Mouse (Mus musculus) heart, embryonic 10.5 days (tissue): ENCODE results near the gene Clmn. TPM values are rescaled to one million over a fixed set of nuclear protein-coding genes. Genes with fewer than 3 reads are reported as not detected.

Source experiments
- DNase-seq: peaks from one replicate; pipeline ENCODE4 v3.0.0-alpha.2; 2017; ENCODE audit warnings: low spot score
- H3K27ac ChIP-seq: fragments of 300-500 bp; sonication (generic); 2 replicates; pipeline ENCODE4 v1.5.1; 2016; ENCODE audit warnings: mild to moderate bottlenecking
- H3K27me3 ChIP-seq: fragments of 300-500 bp; sonication (generic); 2 replicates; pipeline ENCODE4 v1.6.1; 2016; ENCODE audit warnings: mild to moderate bottlenecking; ENCODE audit not compliant: poor library complexity, insufficient read depth, severe bottlenecking
- H3K36me3 ChIP-seq: fragments of 300-500 bp; sonication (generic); 2 replicates; pipeline ENCODE4 v1.6.1; 2016; ENCODE audit warnings: mild to moderate bottlenecking, moderate library complexity
- H3K4me1 ChIP-seq: fragments of 300-500 bp; sonication (generic); 2 replicates; pipeline ENCODE4 v1.6.1; 2016; ENCODE audit warnings: mild to moderate bottlenecking
- H3K4me3 ChIP-seq: fragments of 300-500 bp; sonication (generic); 2 replicates; pipeline ENCODE4 v1.5.1; 2016; ENCODE audit warnings: mild to moderate bottlenecking, moderate library complexity
- H3K9me3 ChIP-seq: fragments of 300-500 bp; sonication (generic); 2 replicates; pipeline ENCODE4 v1.6.1; 2016; ENCODE audit warnings: mild to moderate bottlenecking, moderate library complexity
- WGBS: fragments of 180-500 bp; shearing (Covaris S2); methylation state at CpG from one replicate; pipeline ENCODE4 v1.1.7; 2016; 5-methylcytosine and 5-hydroxymethylcytosine counted together
- polyA plus RNA-seq: library from polyadenylated mRNA; unstranded; fragments of >200 nt; fragmentation: Nextera tagmentation; extraction: Ambion mirVana; gene quantifications from 2 replicates; pipeline ENCODE4 v1.2.1, GENCODE M21; 2016

Clmn gene
- polyA plus RNA-seq, 1 experiment from 2014 or later, result 2.1 TPM

GRCm38 (mm10) chr12:104819050-104819449 lies 45.8 kb downstream of the Clmn start:
- Histone ChIP-seq H3K9me3 (no peaks in the 10 kb centered on the region), H3K27ac (peak overlapping the region; percentile 33), H3K4me1 (peaks cover 59% of the 10 kb centered on the region), H3K4me3 (no peak overlapping the region), H3K27me3 (no peaks in the 10 kb centered on the region), H3K36me3 (no peaks in the 10 kb centered on the region)
- WGBS, result 44% methylated on average over 8 of the region's 8 CpGs
- DNase-seq, result no peak

GRCm38 (mm10) chr12:104818057-104818456 lies 46.8 kb downstream of the Clmn start:
- no peak for DNase-seq
- Histone ChIP-seq H3K4me1 (peaks cover 53% of the 10 kb centered on the region), H3K4me3 (no peak overlapping the region), H3K36me3 (no peaks in the 10 kb centered on the region), H3K27me3 (no peaks in the 10 kb centered on the region), H3K9me3 (no peaks in the 10 kb centered on the region), H3K27ac (no peak overlapping the region; the same call in 1 of the 2 replicates)
- WGBS, result 69% methylated on average over 7 of the region's 7 CpGs

DNA sequence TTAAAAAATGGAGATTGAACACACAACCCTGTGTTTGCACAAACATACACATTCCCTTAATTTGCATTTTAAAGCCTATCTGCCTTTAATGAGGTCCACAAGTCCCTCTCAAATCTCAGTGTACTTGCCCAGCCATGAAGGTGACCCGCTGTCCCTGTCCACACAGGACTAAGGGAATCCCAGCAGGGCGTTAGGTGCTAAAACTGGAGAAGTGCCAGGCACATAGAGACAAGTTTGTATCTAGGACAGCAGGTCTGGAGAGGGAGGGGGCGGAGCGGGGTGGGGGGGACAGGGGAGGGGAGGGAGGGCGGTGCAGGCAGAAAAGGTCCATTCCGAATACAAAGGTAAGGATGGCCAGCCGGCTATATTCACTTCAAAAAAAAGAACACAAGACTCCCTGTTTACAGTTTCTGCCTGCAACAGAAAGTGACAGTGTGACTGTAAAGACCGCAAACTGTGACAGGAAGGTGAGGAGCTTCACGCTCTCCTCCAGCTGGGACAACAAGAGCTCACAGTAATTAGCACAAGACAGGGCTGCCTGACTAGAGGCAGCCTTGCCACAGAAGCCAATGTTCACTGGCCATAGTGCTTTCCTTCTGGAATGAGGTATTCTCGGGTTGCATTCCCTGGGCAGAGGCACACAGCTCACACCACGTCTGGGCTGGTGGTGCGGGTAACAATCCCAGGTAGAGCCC lies 47.6 kb downstream of the Clmn start:
- peak overlapping the region; percentile 37 for H3K27ac ChIP-seq
- H3K36me3 ChIP-seq, result no peaks in the 10 kb centered on the region
- H3K9me3 ChIP-seq, result no peaks in the 10 kb centered on the region
- WGBS, result 13% methylated on average over 12 of the region's 12 CpGs
- peaks cover 51% of the 10 kb centered on the region for H3K4me1 ChIP-seq
- no peak for DNase-seq
- H3K27me3 ChIP-seq, result no peaks in the 10 kb centered on the region
- H3K4me3 ChIP-seq, result peak overlapping the region; percentile 8; the same call in 1 of the 2 replicates

DNA sequence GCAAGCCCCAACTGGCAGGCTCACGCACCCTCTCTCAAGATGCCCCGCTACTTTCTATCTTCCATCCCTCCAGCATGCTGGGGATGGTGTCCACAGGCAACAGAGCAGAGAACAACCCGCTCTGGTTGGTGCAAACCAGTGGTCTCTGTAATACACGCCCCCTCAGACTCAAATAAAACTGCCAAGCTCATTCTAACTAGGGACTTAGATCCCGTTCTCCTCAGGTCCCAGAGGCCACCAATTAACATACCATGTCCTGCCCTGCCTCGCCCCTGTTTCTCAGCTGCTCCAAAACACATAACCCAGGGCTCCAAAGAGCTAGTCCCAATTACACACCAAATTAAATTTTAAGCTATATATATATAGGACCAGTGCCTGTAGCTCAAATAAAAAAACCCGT lies 50.6 kb downstream of the Clmn start:
- Histone ChIP-seq H3K27me3 (no peaks in the 10 kb centered on the region), H3K4me1 (peaks cover 32% of the 10 kb centered on the region), H3K4me3 (no peak overlapping the region), H3K27ac (no peak overlapping the region), H3K36me3 (no peaks in the 10 kb centered on the region), H3K9me3 (no peaks in the 10 kb centered on the region)
- DNase-seq, result no peak
- 81% methylated on average over 7 of the region's 7 CpGs for WGBS

- H3K27ac ChIP-seq, result no peak overlapping the region
- WGBS, result 87% methylated on average over 13 of the region's 13 CpGs
- H3K36me3 ChIP-seq, result no peaks in the 10 kb centered on the region
- H3K27me3 ChIP-seq, result no peaks in the 10 kb centered on the region
- no peak overlapping the region for H3K4me3 ChIP-seq
- no peaks in the 10 kb centered on the region for H3K9me3 ChIP-seq
- no peak for DNase-seq
- peaks cover 30% of the 10 kb centered on the region for H3K4me1 ChIP-seq
Measured at GRCm38 (mm10) chr12:104813762-104814161, 51.1 kb downstream of the Clmn start.

- no peak for DNase-seq
- no peak overlapping the region for H3K27ac ChIP-seq
- H3K4me3 ChIP-seq, result no peak overlapping the region
- H3K36me3 ChIP-seq, result no peaks in the 10 kb centered on the region
- 80% methylated on average over 4 of the region's 4 CpGs for WGBS
- peaks cover 26% of the 10 kb centered on the region for H3K4me1 ChIP-seq
- no peaks in the 10 kb centered on the region for H3K27me3 ChIP-seq
- no peaks in the 10 kb centered on the region for H3K9me3 ChIP-seq
Measured at GRCm38 (mm10) chr12:104812711-104813110, 52.2 kb downstream of the Clmn start.

DNA sequence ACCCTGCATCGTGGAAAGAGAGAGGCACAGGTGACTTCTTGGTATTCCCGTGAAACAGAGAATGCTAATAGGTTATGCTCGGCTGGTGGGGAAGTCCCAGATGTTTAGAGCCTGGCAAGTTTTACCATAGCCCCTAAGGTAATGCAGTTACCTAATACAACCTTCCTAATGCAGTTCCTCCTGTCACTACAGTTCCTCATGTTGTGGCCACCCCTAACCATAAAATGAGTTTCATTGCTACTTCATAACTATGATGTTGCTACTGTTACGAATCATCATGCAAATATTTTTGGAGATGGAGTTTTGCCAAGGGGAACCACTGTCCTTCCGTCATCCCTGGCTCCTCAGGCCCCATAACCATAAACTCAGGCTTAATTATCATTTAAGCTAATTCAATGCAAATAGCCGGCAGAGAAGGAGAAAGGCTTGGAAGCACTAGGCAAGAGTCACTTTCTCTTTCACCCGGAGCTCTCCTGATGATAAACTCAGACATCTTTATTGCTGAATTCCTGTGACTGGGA lies 53.9 kb downstream of the Clmn start:
- no peak overlapping the region for H3K27ac ChIP-seq
- peaks cover 13% of the 10 kb centered on the region for H3K4me1 ChIP-seq
- WGBS, result 73% methylated on average over 7 of the region's 7 CpGs

GRCm38 (mm10) chr12:104808421-104809067 lies 56.3 kb downstream of the Clmn start:
- peaks cover 13% of the 10 kb centered on the region for H3K4me1 ChIP-seq
- no peaks in the 10 kb centered on the region for H3K36me3 ChIP-seq
- H3K4me3 ChIP-seq, result no peak overlapping the region
- WGBS, result 69% methylated on average over 17 of the region's 17 CpGs
- peaks cover 8% of the 10 kb centered on the region; the same call in 1 of the 2 replicates for H3K27me3 ChIP-seq
- no peak for DNase-seq
- no peaks in the 10 kb centered on the region for H3K9me3 ChIP-seq
- H3K27ac ChIP-seq, result no peak overlapping the region

More for the DNA sequence above, 53.9 kb downstream of the Clmn start:
- Histone ChIP-seq H3K9me3 (no peaks in the 10 kb centered on the region), H3K4me3 (no peak overlapping the region), H3K36me3 (no peaks in the 10 kb centered on the region), H3K27me3 (peaks cover 5% of the 10 kb centered on the region; the same call in 1 of the 2 replicates)
- DNase-seq, result no peak

GRCm38 (mm10) chr12:104806680-104807375 lies 58.0 kb downstream of the Clmn start:
- Histone ChIP-seq H3K4me1 (peaks cover 8% of the 10 kb centered on the region), H3K27me3 (peaks cover 12% of the 10 kb centered on the region; the same call in 1 of the 2 replicates), H3K9me3 (no peaks in the 10 kb centered on the region), H3K4me3 (no peak overlapping the region), H3K27ac (no peak overlapping the region), H3K36me3 (no peaks in the 10 kb centered on the region)
- DNase-seq, result no peak
- 79% methylated on average over 4 of the region's 4 CpGs for WGBS

GRCm38 (mm10) chr12:104801494-104802260 lies 63.2 kb downstream of the Clmn start:
- Histone ChIP-seq H3K4me1 (no peaks in the 10 kb centered on the region), H3K27me3 (peaks cover 12% of the 10 kb centered on the region; the same call in 1 of the 2 replicates), H3K36me3 (peaks cover 18% of the 10 kb centered on the region; the same call in 1 of the 2 replicates), H3K27ac (no peak overlapping the region), H3K9me3 (peaks cover 12% of the 10 kb centered on the region; the same call in 1 of the 2 replicates), H3K4me3 (no peak overlapping the region)
- 69% methylated on average over 9 of the region's 9 CpGs for WGBS
- DNase-seq, result no peak

GRCm38 (mm10) chr12:104799365-104799764 lies 65.5 kb downstream of the Clmn start:
- WGBS, result 85% methylated on average over 3 of the region's 3 CpGs
- Histone ChIP-seq H3K27ac (no peak overlapping the region), H3K4me1 (no peaks in the 10 kb centered on the region), H3K9me3 (peaks cover 12% of the 10 kb centered on the region; the same call in 1 of the 2 replicates), H3K4me3 (no peak overlapping the region), H3K36me3 (peaks cover 18% of the 10 kb centered on the region; the same call in 1 of the 2 replicates), H3K27me3 (peaks cover 4% of the 10 kb centered on the region; the same call in 1 of the 2 replicates)
- DNase-seq, result no peak

GRCm38 (mm10) chr12:104797905-104798304 lies 67.0 kb downstream of the Clmn start:
- Histone ChIP-seq H3K9me3 (peaks cover 12% of the 10 kb centered on the region; the same call in 1 of the 2 replicates), H3K4me3 (no peak overlapping the region), H3K36me3 (peaks cover 18% of the 10 kb centered on the region; the same call in 1 of the 2 replicates), H3K27me3 (no peaks in the 10 kb centered on the region), H3K27ac (no peak overlapping the region), H3K4me1 (no peaks in the 10 kb centered on the region)
- 91% methylated on average over 6 of the region's 6 CpGs for WGBS
- no peak for DNase-seq
